7 mouse cellular contexts compared by ENCODE assay signal in the genomic region with DNA sequence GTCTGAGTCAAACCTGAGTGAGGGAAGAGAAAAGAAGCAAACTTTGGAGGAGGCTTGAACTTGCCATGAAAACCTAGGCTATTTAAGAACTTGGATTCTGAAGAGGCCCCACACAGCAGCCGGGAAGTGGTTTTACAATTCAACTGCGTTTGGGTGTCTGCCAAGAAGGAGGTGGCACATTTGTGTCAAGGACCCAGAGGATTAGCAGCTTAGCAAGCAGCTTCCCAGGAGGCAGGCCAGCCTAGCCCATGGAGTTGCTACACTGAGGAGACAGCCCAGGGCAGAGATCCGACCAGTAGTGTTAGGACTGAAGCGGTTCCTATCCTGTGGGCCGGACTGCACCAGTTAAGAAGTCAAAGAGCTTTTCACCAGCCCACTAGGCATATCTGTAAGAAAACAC.
DNase-seq lines count a peak whose midpoint lies in the region; ATAC-seq and TF ChIP-seq lines count a peak whose summit lies in the region.

No protein-coding gene starts in this region.

- H3K4me3 ChIP-seq in liver, postnatal 0 days (ENCODE audit: low read depth, low read length), result no peak overlapping the region
- H3K4me3 ChIP-seq in liver, embryonic 12.5 days, result no peak overlapping the region
- no peak overlapping the region for H3K4me3 ChIP-seq in embryonic facial prominence, embryonic 14.5 days (ENCODE audit: low read depth, low read length)
- no peak overlapping the region for H3K4me3 ChIP-seq in lung, postnatal 0 days (ENCODE audit: low read depth, low read length)

- no peak overlapping the region for H3K4me2 ChIP-seq in liver, postnatal 0 days (ENCODE audit: low read depth, low read length)
- no peak overlapping the region for H3K4me2 ChIP-seq in liver, embryonic 12.5 days
- no peak overlapping the region for H3K4me2 ChIP-seq in embryonic facial prominence, embryonic 14.5 days (ENCODE audit: low read depth, low read length)
- H3K4me2 ChIP-seq in lung, postnatal 0 days (replicated peaks; ENCODE audit: low read depth, low read length), result no peak overlapping the region

- 0 out of 2 replicates have a peak overlapping the region, but pooled peaks have one; percentile 18 for H3K27ac ChIP-seq in liver, postnatal 0 days (ENCODE audit: low read depth)
- H3K27ac ChIP-seq in liver, embryonic 12.5 days, result no peak overlapping the region
- H3K27ac ChIP-seq in embryonic facial prominence, embryonic 14.5 days (replicated peaks; ENCODE audit: low read depth, low read length), result no peak overlapping the region
- H3K27ac ChIP-seq in lung, postnatal 0 days (ENCODE audit: low read length), result no peak overlapping the region

- TF ChIP-seq EP300 in liver, postnatal 0 days (IDR thresholded peaks at IDR 0.05; ENCODE audit: low read depth), result no peak
- TF ChIP-seq EP300 in lung, postnatal 0 days (IDR thresholded peaks at IDR 0.05), result no peak

- no peaks in the 10 kb centered on the region for H3K4me1 ChIP-seq in liver, postnatal 0 days (ENCODE audit: insufficient read depth)
- H3K4me1 ChIP-seq in liver, embryonic 12.5 days, result 0 out of 2 replicates have a peak, but pooled peaks cover 3% of the 10 kb centered on the region
- H3K4me1 ChIP-seq in embryonic facial prominence, embryonic 14.5 days (ENCODE audit: control insufficient read depth, insufficient read depth, low read length), result peaks cover 5% of the 10 kb centered on the region; the same call in 1 of the 2 replicates
- H3K4me1 ChIP-seq in lung, postnatal 0 days (ENCODE audit: insufficient read depth, low read depth, low read length), result no peaks in the 10 kb centered on the region

- no peak for ATAC-seq in liver, postnatal 0 days
- ATAC-seq in liver, embryonic 12.5 days, result no peak
- peak; percentile 76 for ATAC-seq in embryonic facial prominence, embryonic 14.5 days (ENCODE audit: low read depth)
- ATAC-seq in lung, postnatal 0 days, result peak; percentile 68

- intact Hi-C loops in heart, postnatal 10 days (cut with DNase I), result no loop called here

- no peaks in the 10 kb centered on the region for H3K9me3 ChIP-seq in liver, postnatal 0 days (ENCODE audit: low read length)
- peaks cover 4% of the 10 kb centered on the region for H3K9me3 ChIP-seq in liver, embryonic 12.5 days (replicated peaks)
- 0 out of 2 replicates have a peak, but pooled peaks cover 4% of the 10 kb centered on the region for H3K9me3 ChIP-seq in embryonic facial prominence, embryonic 14.5 days (ENCODE audit: control insufficient read depth, low read length)
- no peaks in the 10 kb centered on the region for H3K9me3 ChIP-seq in lung, postnatal 0 days (ENCODE audit: low read length)

- no peak overlapping the region for H3K9ac ChIP-seq in liver, postnatal 0 days (replicated peaks)
- H3K9ac ChIP-seq in liver, embryonic 12.5 days, result no peak overlapping the region
- H3K9ac ChIP-seq in embryonic facial prominence, embryonic 14.5 days (ENCODE audit: low read depth, low read length), result no peak overlapping the region
- H3K9ac ChIP-seq in lung, postnatal 0 days (replicated peaks; ENCODE audit: low read depth), result no peak overlapping the region

- TF ChIP-seq CTCF in liver, postnatal 0 days (IDR thresholded peaks at IDR 0.05; ENCODE audit: low read depth), result no peak
- TF ChIP-seq CTCF in lung, postnatal 0 days (IDR thresholded peaks at IDR 0.05), result no peak

- DNase-seq in liver, postnatal 0 days, result peak; percentile 26
- DNase-seq in embryonic facial prominence, embryonic 14.5 days (ENCODE audit: low spot score), result peak; percentile 92
- DNase-seq in heart, postnatal 10 days, result peak; percentile 38 to 55
- peak; percentile 82 for DNase-seq in lung, postnatal 0 days (ENCODE audit: low spot score)
- DNase-seq in cerebellum, postnatal 4 days (ENCODE audit: low spot score in 2 of 2), result no peak
- no peak for DNase-seq in urinary bladder, adult 2 months (ENCODE audit: low spot score)

- 46% methylated on average over 5 of the region's 5 CpGs for WGBS in liver, postnatal 0 days (ENCODE audit: insufficient replicate concordance)
- 50% methylated on average over 5 of the region's 5 CpGs for WGBS in liver, embryonic 12.5 days (ENCODE audit: insufficient replicate concordance)
- WGBS in embryonic facial prominence, embryonic 14.5 days, result 55% methylated on average over 5 of the region's 5 CpGs
- 21% methylated on average over 5 of the region's 5 CpGs for WGBS in lung, postnatal 0 days

- H3K27me3 ChIP-seq in liver, postnatal 0 days (ENCODE audit: insufficient read depth, low read length), result no peaks in the 10 kb centered on the region
- H3K27me3 ChIP-seq in liver, embryonic 12.5 days (replicated peaks), result no peaks in the 10 kb centered on the region
- no peaks in the 10 kb centered on the region for H3K27me3 ChIP-seq in embryonic facial prominence, embryonic 14.5 days (replicated peaks; ENCODE audit: control insufficient read depth, insufficient read depth, low read length)
- no peaks in the 10 kb centered on the region for H3K27me3 ChIP-seq in lung, postnatal 0 days (replicated peaks; ENCODE audit: insufficient read depth, low read length)

- H3K36me3 ChIP-seq in liver, postnatal 0 days (replicated peaks; ENCODE audit: insufficient read depth, low read length), result no peaks in the 10 kb centered on the region
- no peaks in the 10 kb centered on the region for H3K36me3 ChIP-seq in liver, embryonic 12.5 days
- H3K36me3 ChIP-seq in embryonic facial prominence, embryonic 14.5 days (ENCODE audit: control insufficient read depth, insufficient read depth, low read length), result no peaks in the 10 kb centered on the region
- no peaks in the 10 kb centered on the region for H3K36me3 ChIP-seq in lung, postnatal 0 days (ENCODE audit: insufficient read depth, low read length)

Comparison
In these comparisons a context has a peak if more than half of its experiments do, and no peak if none do; other contexts are left out.
1. ATAC-seq: peak in embryonic facial prominence, embryonic 14.5 days (single experiment) and lung, postnatal 0 days (single experiment); none in liver, postnatal 0 days (single experiment) and liver, embryonic 12.5 days (single experiment).
2. DNase-seq: peak in liver, postnatal 0 days (single experiment), embryonic facial prominence, embryonic 14.5 days (single experiment), heart, postnatal 10 days (2 of 2) and lung, postnatal 0 days (single experiment); none in cerebellum, postnatal 4 days (0 of 2) and urinary bladder, adult 2 months (single experiment).